Mouse (Mus musculus) myocyte (in vitro differentiated cells): ENCODE measurements at regions not wholly inside any gene's neighbourhood (a gene's known extent, or its start where the extent isn't known, plus 50 kb on each side); places are given as distances from the start of the nearest gene placed in this dataset.

Experiments
- H3K27me3 ChIP-seq: one replicate; pipeline ENCODE4 v1.6.1; 2011; ENCODE audit not compliant: control insufficient read depth, insufficient read depth, insufficient read length
- H3K36me3 ChIP-seq: one replicate; pipeline ENCODE4 v1.6.1; 2011; ENCODE audit not compliant: control insufficient read depth, insufficient read depth
- H3K4me2 ChIP-seq: one replicate; pipeline ENCODE4 v1.6.1; 2011; ENCODE audit warnings: low read depth, control low read depth
- H3K4me3 ChIP-seq: one replicate; pipeline ENCODE4 v1.5.1; 2011; ENCODE audit warnings: mild to moderate bottlenecking, control low read depth, moderate library complexity
- H3K79me2 ChIP-seq: one replicate; pipeline ENCODE4 v1.6.1; 2011; ENCODE audit not compliant: control insufficient read depth, insufficient read depth
- H3ac ChIP-seq: one replicate; pipeline ENCODE4 v1.6.1; 2011; ENCODE audit not compliant: control insufficient read depth, insufficient read length
- CEBPB ChIP-seq: IDR thresholded peaks from 2 replicates; pipeline ENCODE4 v1.6.1; 2011; ENCODE audit warnings: mild to moderate bottlenecking, moderate library complexity; ENCODE audit not compliant: poor library complexity, insufficient read depth, severe bottlenecking
- E2F4 ChIP-seq: IDR thresholded peaks from one replicate; pipeline ENCODE4 v1.6.1; 2011; ENCODE audit warnings: mild to moderate bottlenecking, control low read depth, moderate library complexity; ENCODE audit not compliant: insufficient read depth
- MAX ChIP-seq: IDR thresholded peaks from one replicate; pipeline ENCODE4 v1.6.1; 2011; ENCODE audit warnings: low read depth, mild to moderate bottlenecking, control low read depth
- MYOD1 ChIP-seq, 3 experiments: IDR thresholded peaks; one replicate each; pipeline ENCODE4 v1.6.1; 2011; ENCODE audit warnings: control low read depth in 2 of 3, low read depth in 2 of 3, mild to moderate bottlenecking in 2 of 3, moderate library complexity in 1 of 3; ENCODE audit not compliant: insufficient read length in 2 of 3, control insufficient read depth in 1 of 3
- MYOG ChIP-seq, 3 experiments: IDR thresholded peaks; one replicate each; pipeline ENCODE4 v1.6.1; 2011; ENCODE audit warnings: control low read depth in 2 of 3, low read depth in 2 of 3, mild to moderate bottlenecking in 2 of 3; ENCODE audit not compliant: insufficient read length in 2 of 3, control insufficient read depth in 1 of 3, insufficient read depth in 1 of 3
- POLR2A ChIP-seq: IDR thresholded peaks from one replicate; pipeline ENCODE4 v1.6.1; 2011; ENCODE audit warnings: low read depth, mild to moderate bottlenecking, control low read depth, moderate library complexity; ENCODE audit not compliant: insufficient read length
- POLR2AphosphoS2 ChIP-seq: IDR thresholded peaks from one replicate; pipeline ENCODE4 v1.6.1; 2011; ENCODE audit warnings: low read depth, control low read depth; ENCODE audit not compliant: insufficient read length
- REST ChIP-seq: IDR thresholded peaks from one replicate; pipeline ENCODE4 v1.6.1; 2011; ENCODE audit warnings: mild to moderate bottlenecking, control low read depth, moderate library complexity; ENCODE audit not compliant: insufficient read depth, insufficient read length
- SRF ChIP-seq: IDR thresholded peaks from one replicate; pipeline ENCODE4 v1.6.1; 2011; ENCODE audit warnings: low read depth; ENCODE audit not compliant: control insufficient read depth, insufficient read length
- TCF12 ChIP-seq: IDR thresholded peaks from one replicate; pipeline ENCODE4 v1.6.1; 2011; ENCODE audit warnings: mild to moderate bottlenecking, control low read depth; ENCODE audit not compliant: poor library complexity, insufficient read depth, severe bottlenecking
- TCF3 ChIP-seq: IDR thresholded peaks from one replicate; pipeline ENCODE4 v1.6.1; 2011; ENCODE audit warnings: low read depth, control low read depth; ENCODE audit not compliant: insufficient read length
- USF1 ChIP-seq: IDR thresholded peaks from one replicate; pipeline ENCODE4 v1.6.1; 2011; ENCODE audit warnings: low read depth, mild to moderate bottlenecking, control low read depth, moderate library complexity

DNA sequence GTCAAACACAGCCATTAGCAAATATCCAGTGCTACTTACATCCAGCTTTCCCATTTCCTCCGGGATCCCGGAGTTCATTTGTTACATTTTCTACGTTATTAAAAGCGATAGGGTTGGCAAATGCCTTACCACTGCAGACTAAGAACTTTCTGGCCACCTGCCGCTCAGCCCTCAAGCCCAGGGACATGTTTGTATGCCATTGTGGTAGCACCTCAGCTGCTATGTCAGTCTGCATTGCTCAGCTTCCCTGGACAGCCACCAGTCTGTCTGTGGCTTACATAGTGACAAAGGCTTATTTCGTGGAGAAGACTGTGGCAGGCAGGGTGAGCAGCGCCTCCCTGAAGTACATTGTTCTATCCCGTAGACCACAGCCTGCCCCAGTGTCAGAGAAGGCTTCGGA, 127.5 kb downstream of the Fam173b start:
- Histone ChIP-seq H3K27me3 (peaks cover 11% of the 10 kb centered on the region), H3K4me3 (no peak overlapping the region), H3K79me2 (no peaks in the 10 kb centered on the region), H3ac (no peak overlapping the region), H3K4me2 (peak overlapping the region; percentile 37), H3K36me3 (no peaks in the 10 kb centered on the region)
- no peak for TF ChIP-seq E2F4
- no peak for TF ChIP-seq MAX
- TF ChIP-seq MYOD1 (IDR thresholded peaks at IDR 0.05; ENCODE audit: control insufficient read depth in 1 of 3, insufficient read length in 2 of 3, low read depth in 2 of 3), result peak in 2 of 3 experiments; percentile 72 to 88
- TF ChIP-seq CEBPB, result no peak
- no peak for TF ChIP-seq SRF
- TF ChIP-seq POLR2A, result no peak
- TF ChIP-seq MYOG (IDR thresholded peaks at IDR 0.05; ENCODE audit: control insufficient read depth in 1 of 3, insufficient read depth in 1 of 3, insufficient read length in 2 of 3, low read depth in 2 of 3), result peak in 1 of 3 experiments; percentile 63
- TF ChIP-seq POLR2AphosphoS2, result no peak
- no peak for TF ChIP-seq REST
- TF ChIP-seq TCF12, result no peak
- TF ChIP-seq USF1, result no peak
- no peak for TF ChIP-seq TCF3

GRCm38 (mm10) chr15:31741686-31742085, 140.0 kb downstream of the Fam173b start:
- H3K4me2 ChIP-seq, result no peak overlapping the region
- H3K79me2 ChIP-seq, result no peaks in the 10 kb centered on the region
- TF ChIP-seq TCF12 (no peak), TCF3 (no peak)

DNA sequence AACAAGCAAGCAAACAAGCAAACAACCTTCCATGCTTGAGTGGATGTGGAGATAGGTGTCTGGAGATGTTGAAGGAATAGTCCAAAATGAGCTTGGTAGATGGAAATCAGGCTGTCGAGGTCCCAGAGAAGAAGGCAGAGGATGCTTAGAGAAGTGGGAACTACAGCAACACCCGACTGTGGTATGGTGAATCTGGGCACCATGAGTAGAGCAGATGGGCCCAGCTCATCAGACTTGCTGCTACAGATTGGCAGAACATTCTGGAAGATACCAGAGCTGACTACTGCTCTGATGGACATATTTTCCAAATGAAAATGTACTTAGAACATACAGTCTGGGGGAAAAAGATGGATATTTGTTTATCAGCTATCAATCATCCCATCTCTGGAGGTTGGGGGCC, 142.9 kb downstream of the Fam173b start:
- Histone ChIP-seq H3K27me3 (no peaks in the 10 kb centered on the region), H3K36me3 (no peaks in the 10 kb centered on the region), H3K79me2 (no peaks in the 10 kb centered on the region), H3K4me3 (no peak overlapping the region), H3ac (no peak overlapping the region), H3K4me2 (no peak overlapping the region)
- TF ChIP-seq MAX (no peak), REST (no peak), USF1 (no peak), MYOD1 (IDR thresholded peaks at IDR 0.05; ENCODE audit: control insufficient read depth in 1 of 3, insufficient read length in 2 of 3, low read depth in 2 of 3) (no peak)

More at GRCm38 (mm10) chr15:31741686-31742085, 140.0 kb downstream of the Fam173b start:
- no peak overlapping the region for H3ac ChIP-seq
- no peaks in the 10 kb centered on the region for H3K27me3 ChIP-seq
- H3K4me3 ChIP-seq, result no peak overlapping the region
- no peaks in the 10 kb centered on the region for H3K36me3 ChIP-seq

DNA sequence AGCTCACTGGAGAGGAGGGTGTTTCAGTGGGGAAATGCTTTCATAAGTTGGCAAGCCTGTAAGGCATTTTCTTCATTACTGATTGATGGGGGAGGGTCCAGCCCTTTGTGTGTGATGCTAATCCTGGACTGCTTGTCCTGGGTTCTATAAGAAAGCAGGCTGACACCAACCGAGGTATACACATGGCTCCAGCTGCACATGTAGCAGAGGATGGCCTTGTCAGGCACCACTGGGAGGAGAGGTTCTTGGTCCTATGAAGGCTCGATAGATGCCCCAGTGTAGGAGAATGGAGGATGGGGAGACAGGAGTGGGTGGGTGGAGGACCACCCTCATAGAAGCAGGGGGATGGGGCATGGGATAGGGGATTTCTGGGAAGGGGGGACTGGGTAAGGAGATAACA, 151.0 kb downstream of the Fam173b start:
- no peaks in the 10 kb centered on the region for H3K36me3 ChIP-seq
- H3ac ChIP-seq, result no peak overlapping the region
- H3K79me2 ChIP-seq, result no peaks in the 10 kb centered on the region
- H3K4me2 ChIP-seq, result no peak overlapping the region
- H3K4me3 ChIP-seq, result no peak overlapping the region
- TF ChIP-seq SRF (no peak), MYOG (IDR thresholded peaks at IDR 0.05; ENCODE audit: control insufficient read depth in 1 of 3, insufficient read depth in 1 of 3, insufficient read length in 2 of 3, low read depth in 2 of 3) (no peak), TCF3 (no peak), REST (no peak), USF1 (no peak), TCF12 (no peak), POLR2A (no peak), E2F4 (no peak)
- H3K27me3 ChIP-seq, result peaks cover 6% of the 10 kb centered on the region

DNA sequence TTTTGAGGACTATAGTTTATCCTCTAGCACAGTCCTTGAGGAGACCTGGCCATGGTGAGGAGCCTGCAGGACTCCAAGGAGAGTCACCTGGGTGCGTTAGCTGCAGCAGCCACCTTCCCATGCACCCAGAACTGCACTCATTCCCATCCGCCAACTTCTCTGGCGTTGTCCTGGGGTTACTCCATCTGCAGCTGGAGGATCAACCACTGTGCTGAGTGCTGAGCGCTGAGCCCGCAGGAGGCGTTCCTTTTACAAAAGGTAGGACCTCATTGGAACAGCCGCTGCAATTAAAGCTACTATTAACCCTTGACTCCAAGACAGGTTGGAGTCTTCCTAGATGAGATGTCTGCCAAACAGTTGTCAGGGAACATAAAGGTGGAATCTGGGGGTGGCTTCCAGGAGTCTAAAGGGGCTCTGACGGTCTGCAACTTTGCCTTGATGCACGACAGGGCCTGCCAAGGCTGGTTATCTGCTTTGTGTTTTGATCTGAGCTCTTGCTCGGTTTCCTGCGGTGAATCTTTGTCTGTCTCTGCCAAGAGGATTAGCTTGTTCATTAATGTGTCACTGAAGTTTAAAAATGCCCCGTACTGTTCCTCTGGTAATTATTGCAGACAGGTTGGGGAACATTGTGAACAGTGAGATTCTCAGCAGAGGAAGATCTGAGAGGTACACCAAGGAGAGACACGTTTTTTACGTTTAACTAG, 152.1 kb downstream of the Fam173b start:
- Histone ChIP-seq H3ac (no peak overlapping the region), H3K36me3 (no peaks in the 10 kb centered on the region), H3K4me2 (no peak overlapping the region), H3K79me2 (no peaks in the 10 kb centered on the region), H3K27me3 (peaks cover 6% of the 10 kb centered on the region), H3K4me3 (no peak overlapping the region)
- TF ChIP-seq MYOD1 (IDR thresholded peaks at IDR 0.05; ENCODE audit: control insufficient read depth in 1 of 3, insufficient read length in 2 of 3, low read depth in 2 of 3) (no peak), TCF12 (no peak), MYOG (IDR thresholded peaks at IDR 0.05; ENCODE audit: control insufficient read depth in 1 of 3, insufficient read depth in 1 of 3, insufficient read length in 2 of 3, low read depth in 2 of 3) (no peak), REST (no peak), POLR2AphosphoS2 (no peak), E2F4 (no peak), POLR2A (no peak), CEBPB (no peak), MAX (no peak), USF1 (no peak), TCF3 (no peak), SRF (no peak)
